Mouse (Mus musculus): ENCODE measurements around the gene Cirbp.
A peak's percentile ranks its signal among the peaks of the same experiment; 100 is the strongest.

DNA sequence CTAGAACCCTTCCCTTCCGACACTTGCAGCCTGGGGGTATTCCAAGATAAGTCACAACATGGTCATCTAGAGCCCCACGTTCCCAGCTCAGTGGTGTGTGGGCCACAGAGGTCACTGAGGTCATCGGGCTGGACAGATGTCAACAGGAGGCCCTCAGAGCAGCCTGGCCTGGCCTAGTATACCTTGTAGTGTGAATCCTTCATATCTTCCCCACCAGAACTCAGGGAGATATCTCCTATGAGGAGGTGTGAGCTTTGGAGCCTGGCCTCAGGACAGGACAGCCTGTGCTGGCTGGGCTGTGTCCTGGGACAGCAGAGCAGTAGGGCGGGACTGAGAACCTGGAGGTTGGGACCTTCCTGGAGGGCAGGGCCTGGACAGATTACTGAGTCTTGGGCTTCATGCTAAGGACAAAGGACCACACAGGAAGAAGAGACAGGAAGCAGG, 19.2 kb upstream of the Cirbp start:
- TF ChIP-seq EP300 (IDR thresholded peaks at IDR 0.05; ENCODE audit: low read depth) = peak; percentile 77; the same call in 1 of the 2 replicates
- TF ChIP-seq CTCF (IDR thresholded peaks at IDR 0.05; ENCODE audit: low read depth) = no peak

Data from heart, postnatal 0 days (tissue).